Mouse (Mus musculus): ENCODE results near the gene Nbeal1.

- no peak for TF ChIP-seq CTCF (IDR thresholded peaks at IDR 0.05; ENCODE audit: low read depth, low read length)
- no peak for TF ChIP-seq POLR2A (IDR thresholded peaks at IDR 0.05; ENCODE audit: extremely low read depth, insufficient read depth, low read length)
These were observed 164.3 kb downstream of the Nbeal1 start for GRCm38 (mm10) chr1:60344670-60345069.

All from liver, adult 2 months (tissue).